9 mouse cellular contexts compared by ENCODE assay signal in genomic region chr3:96102100-96102872, GRCm38 (mm10). TPM values are rescaled to one million over a fixed set of nuclear protein-coding genes. Genes with fewer than 3 reads are reported as not detected.
DNase-seq lines count a peak whose midpoint lies in the region; ATAC-seq lines count a peak whose summit lies in the region.
"Had no signal": no experiment of that assay in that cellular context is flagged by ENCODE, and none has a peak within 500 bp of the region (broad histone marks: within the 10 kb centered on the region; RNA-seq: fewer than 3 reads in every experiment).

No protein-coding gene starts in this region.

- H3K4me1 ChIP-seq in limb, embryonic 10.5 days: peaks cover 22% of the 10 kb centered on the region
- H3K4me1 ChIP-seq in midbrain, embryonic 10.5 days: peaks cover 34% of the 10 kb centered on the region

- peak overlapping the region; percentile 33 for H3K4me3 ChIP-seq in limb, embryonic 10.5 days
- peak overlapping the region; percentile 43 for H3K4me3 ChIP-seq in midbrain, embryonic 10.5 days

- ATAC-seq in frontal cortex, adult (ENCODE audit: low TSS enrichment): peak; percentile 17; the same call in 1 of the 2 replicates
- ATAC-seq in inflammation-experienced regulatory T-cells, adult 6 months: peak; percentile 51
- ATAC-seq: Patski had no signal

- H3K27ac ChIP-seq in limb, embryonic 10.5 days: peak overlapping the region; percentile 44
- H3K27ac ChIP-seq in midbrain, embryonic 10.5 days (replicated peaks): no peak overlapping the region

- H3K27me3 ChIP-seq in limb, embryonic 10.5 days (ENCODE audit: low read depth, poor library complexity, severe bottlenecking): no peaks in the 10 kb centered on the region
- H3K27me3 ChIP-seq in midbrain, embryonic 10.5 days (ENCODE audit: low read depth, poor library complexity, severe bottlenecking): no peaks in the 10 kb centered on the region
- H3K27me3 ChIP-seq: Patski had no signal

- no peaks in the 10 kb centered on the region for H3K9me3 ChIP-seq in limb, embryonic 10.5 days (replicated peaks)
- H3K9me3 ChIP-seq in midbrain, embryonic 10.5 days (replicated peaks): no peaks in the 10 kb centered on the region

- 23% methylated on average over 14 of the region's 14 CpGs for WGBS in limb, embryonic 10.5 days
- WGBS in midbrain, embryonic 10.5 days: 17% methylated on average over 14 of the region's 14 CpGs

- no peaks in the 10 kb centered on the region for H3K36me3 ChIP-seq in limb, embryonic 10.5 days
- H3K36me3 ChIP-seq in midbrain, embryonic 10.5 days: no peaks in the 10 kb centered on the region

- no peak for DNase-seq in frontal cortex, postnatal 25 days (ENCODE audit: low spot score in 2 of 2)
- DNase-seq in cerebellum, adult 8-10 months: peak; percentile 25
- peak; percentile 24 to 41 for DNase-seq in frontal cortex, adult 2 months (ENCODE audit: extremely low spot score in 1 of 2, low spot score in 1 of 2)
- peak; percentile 62 for DNase-seq in limb, embryonic 10.5 days (ENCODE audit: low spot score)
- peak; percentile 69 for DNase-seq in midbrain, embryonic 10.5 days (ENCODE audit: low spot score)
- DNase-seq in spleen, postnatal 4 days (ENCODE audit: low spot score in 2 of 2): peak; percentile 66 to 82

RNA-seq across cellular contexts. Expression of gene Otud7b, which starts 2.0 kb away (rescaled TPM):
- polyA plus RNA-seq in frontal cortex, adult 2 months (2012; rRNA removed): 16.2 and 17.6 TPM in 2 replicates
- polyA plus RNA-seq in inflammation-experienced regulatory T-cells, adult 6 months (2017; shearing (Covaris generic)): 10 to 100 TPM in 1 of 3 experiments, 1 to 10 TPM in 2; 7.4 to 13.1 (median 9.9) TPM
- polyA plus RNA-seq in limb, embryonic 10.5 days (2016; fragmentation: Nextera tagmentation; extraction: Ambion mirVana): 18.6 and 19.2 TPM in 2 replicates
- 16.5 and 18.9 TPM in 2 replicates for polyA plus RNA-seq in midbrain, embryonic 10.5 days (2016; fragmentation: Nextera tagmentation; extraction: Ambion mirVana)

RNA-seq across cellular contexts. Expression of gene Vps45, which starts 44.0 kb away (rescaled TPM):
- polyA plus RNA-seq in frontal cortex, adult 2 months (2012; rRNA removed): 32.7 and 33.0 TPM in 2 replicates
- polyA plus RNA-seq in inflammation-experienced regulatory T-cells, adult 6 months (2017; shearing (Covaris generic)): 10 to 100 TPM; 21.2 to 23.9 (median 23.9) TPM
- 22.4 and 23.6 TPM in 2 replicates for polyA plus RNA-seq in limb, embryonic 10.5 days (2016; fragmentation: Nextera tagmentation; extraction: Ambion mirVana)
- 28.6 and 33.3 TPM in 2 replicates for polyA plus RNA-seq in midbrain, embryonic 10.5 days (2016; fragmentation: Nextera tagmentation; extraction: Ambion mirVana)

RNA-seq across cellular contexts. Expression of gene Mtmr11, which starts 59.5 kb away (rescaled TPM):
- 21.3 and 25.7 TPM in 2 replicates for polyA plus RNA-seq in frontal cortex, adult 2 months (2012; rRNA removed)
- 1 to 10 TPM; 1.8 to 2.6 (median 2.0) TPM for polyA plus RNA-seq in inflammation-experienced regulatory T-cells, adult 6 months (2017; shearing (Covaris generic))
- polyA plus RNA-seq in limb, embryonic 10.5 days (2016; fragmentation: Nextera tagmentation; extraction: Ambion mirVana): 10.8 and 18.2 TPM in 2 replicates
- 7.8 and 9.6 TPM in 2 replicates for polyA plus RNA-seq in midbrain, embryonic 10.5 days (2016; fragmentation: Nextera tagmentation; extraction: Ambion mirVana)

Comparison
In these comparisons a context has a peak if more than half of its experiments do, and no peak if none do; other contexts are left out.
1. DNase-seq: peak in cerebellum, adult 8-10 months (single experiment), frontal cortex, adult 2 months (2 of 2), limb, embryonic 10.5 days (single experiment), midbrain, embryonic 10.5 days (single experiment) and spleen, postnatal 4 days (2 of 2); none in frontal cortex, postnatal 25 days (0 of 2).